Mouse (Mus musculus) G1E (cell line): Measurements from ENCODE around the gene Il16. TPM values are rescaled to one million over a fixed set of nuclear protein-coding genes. Genes with fewer than 3 reads are reported as not detected.

Experiments
- ATAC-seq: 2 replicates; pipeline ENCODE4 v1.8.0; 2016; ENCODE audit warnings: mild to moderate bottlenecking; ENCODE audit not compliant: insufficient number of reproducible peaks, poor library complexity, low FRiP score, severe bottlenecking; ENCODE audit errors: extremely low read depth
- DNase-seq: peaks from one replicate; pipeline ENCODE4 v3.0.0; 2012; ENCODE audit warnings: low spot score
- H3K27me3 ChIP-seq: 2 replicates; pipeline ENCODE4 v1.6.1; 2012; ENCODE audit warnings: mild to moderate bottlenecking, low read length, inconsistent platforms; ENCODE audit not compliant: insufficient read depth
- H3K36me3 ChIP-seq: replicated peaks from 2 replicates; pipeline ENCODE3; 2012; ENCODE audit warnings: mild to moderate bottlenecking, inconsistent platforms
- H3K4me1 ChIP-seq: 2 replicates; pipeline ENCODE4 v1.6.1; 2012; ENCODE audit warnings: low read depth, low read length, inconsistent platforms, mixed read lengths; ENCODE audit not compliant: insufficient read depth
- H3K4me3 ChIP-seq: 2 replicates; pipeline ENCODE4 v1.5.1; 2012; ENCODE audit warnings: low read depth, mild to moderate bottlenecking, inconsistent platforms, low read length, moderate library complexity, mixed read lengths
- H3K9me3 ChIP-seq: replicated peaks from 2 replicates; pipeline ENCODE4 v1.6.1; 2012; ENCODE audit warnings: inconsistent platforms
- CTCF ChIP-seq: IDR thresholded peaks from 2 replicates; pipeline ENCODE4 v1.5.1; 2012; ENCODE audit warnings: low read depth, low read length, inconsistent platforms, mixed read lengths
- GATA1 ChIP-seq: IDR thresholded peaks from 2 replicates; pipeline ENCODE4 v1.6.1; 2012; ENCODE audit warnings: borderline replicate concordance, low read length, inconsistent platforms, mixed read lengths
- GATA2 ChIP-seq: IDR thresholded peaks from 2 replicates; pipeline ENCODE4 v1.6.1; 2012; ENCODE audit warnings: low read depth, low read length, inconsistent platforms, borderline replicate concordance
- POLR2AphosphoS5 ChIP-seq: IDR thresholded peaks from 2 replicates; pipeline ENCODE4 v1.6.1; 2012; ENCODE audit warnings: low read depth, low read length, inconsistent platforms; ENCODE audit not compliant: insufficient replicate concordance
- TAL1 ChIP-seq: conservative IDR thresholded peaks from 2 replicates; pipeline ENCODE4 v1.6.1; 2012; ENCODE audit warnings: low read depth, low read length, inconsistent platforms, mixed read lengths
- polyA plus RNA-seq: library from polyadenylated mRNA; stranded (reverse); fragments of >175 nt; gene quantifications from 2 replicates; pipeline ENCODE4 v1.2.3, GENCODE M21; 2012
- total RNA-seq, 2 experiments: library from RNA; stranded (forward) in 1 of 2; stranded (reverse) in 1 of 2; fragments of 200-1000 nt in 1 of 2; fragments of >200 nt in 1 of 2; fragmentation: Nextera tagmentation in 1 of 2; gene quantifications; 2 replicates each; pipeline ENCODE4 v1.2.3; 2014 to 2017

The Il16 gene
- total and polyA plus RNA-seq, 3 experiments: 0.02 to 1.1 TPM; not detected in 1

DNA sequence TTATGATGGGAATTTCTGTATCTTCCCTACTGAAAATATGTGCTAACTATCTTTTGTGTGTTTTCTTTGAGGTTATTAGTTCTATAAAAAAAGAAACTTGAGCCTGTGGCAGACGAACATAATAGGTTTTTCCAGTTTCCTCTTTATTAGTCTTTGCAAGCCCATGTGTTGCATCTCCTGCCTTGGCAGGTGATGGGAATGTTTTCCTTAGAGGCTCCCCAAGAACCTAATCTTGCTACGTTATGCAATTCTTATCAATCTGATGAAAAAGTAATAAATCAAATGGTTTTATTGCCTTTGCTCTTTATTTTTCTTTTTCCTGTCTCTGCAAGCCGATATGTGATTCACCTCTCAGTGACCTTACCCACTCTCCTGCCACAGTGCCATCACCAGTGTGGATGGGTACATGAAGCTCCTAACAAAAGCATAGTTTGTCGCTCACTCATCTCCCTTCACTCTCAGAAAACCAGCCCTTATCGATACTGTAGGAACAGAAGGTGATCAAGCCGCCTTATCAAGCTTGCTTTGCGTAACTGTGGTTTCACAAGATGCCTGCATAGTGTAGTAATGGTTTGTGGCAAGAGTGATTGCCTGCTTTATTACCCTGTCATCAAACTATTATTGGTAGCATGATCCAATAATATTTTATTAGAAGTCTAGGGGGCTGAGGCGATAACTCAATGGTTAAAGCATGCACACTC is 118.8 kb downstream of the Il16 start:
- H3K9me3 ChIP-seq: no peaks in the 10 kb centered on the region
- ATAC-seq: no peak
- TF ChIP-seq GATA2: no peak
- no peak for TF ChIP-seq TAL1
- TF ChIP-seq GATA1: no peak
- TF ChIP-seq POLR2AphosphoS5: no peak
- no peak for TF ChIP-seq CTCF

DNA sequence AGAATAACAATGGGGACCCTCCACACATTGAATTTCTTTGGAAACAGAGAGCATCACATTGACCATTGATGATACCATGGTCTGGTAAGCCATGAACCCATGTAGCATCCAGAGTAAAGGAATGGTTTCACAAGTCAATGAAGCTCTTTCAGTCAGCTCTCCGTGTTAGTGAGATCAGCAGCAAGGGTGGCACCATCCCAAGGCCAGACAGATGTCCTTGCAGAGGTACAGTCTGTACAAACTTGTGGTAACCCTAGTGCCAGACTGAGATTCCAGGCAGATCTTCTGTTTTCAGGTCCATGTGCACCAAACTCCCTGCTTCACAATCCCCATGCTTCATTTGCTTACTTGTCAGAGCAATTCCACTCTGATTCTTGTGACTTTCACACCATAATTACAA is 121.5 kb downstream of the Il16 start:
- H3K9me3 ChIP-seq: no peaks in the 10 kb centered on the region
- ATAC-seq (no peak), DNase-seq (no peak)
- H3K4me3 ChIP-seq: no peak overlapping the region
- no peaks in the 10 kb centered on the region for H3K4me1 ChIP-seq
- peaks cover 2% of the 10 kb centered on the region for H3K27me3 ChIP-seq
- no peaks in the 10 kb centered on the region for H3K36me3 ChIP-seq
- TF ChIP-seq GATA2: no peak

More for the DNA sequence above, 118.8 kb downstream of the Il16 start:
- H3K36me3 ChIP-seq: no peaks in the 10 kb centered on the region
- H3K27me3 ChIP-seq: peaks cover 2% of the 10 kb centered on the region; the same call in 1 of the 2 replicates
- H3K4me1 ChIP-seq: peaks cover 8% of the 10 kb centered on the region
- DNase-seq: no peak
- no peak overlapping the region for H3K4me3 ChIP-seq

DNA sequence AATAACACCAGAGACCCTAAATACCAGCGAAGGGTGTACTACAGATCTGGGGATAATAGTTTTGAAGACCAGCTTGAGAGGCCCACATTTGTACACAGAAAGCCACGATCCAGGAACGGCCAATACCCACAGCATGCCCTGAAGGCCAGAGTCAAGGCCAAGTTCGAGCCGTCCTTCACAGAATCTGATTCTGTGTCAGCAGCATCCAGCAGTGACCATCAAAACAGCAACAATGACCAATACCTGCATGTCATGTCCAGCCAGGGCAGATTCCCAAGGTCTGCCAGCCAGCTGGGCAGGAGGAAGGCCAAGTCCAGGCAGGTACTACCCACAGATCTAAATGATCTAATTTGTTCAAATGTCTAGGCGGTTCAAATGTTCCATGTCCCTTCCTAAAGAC is 122.9 kb downstream of the Il16 start:
- H3K4me1 ChIP-seq: no peaks in the 10 kb centered on the region
- no peak for DNase-seq

DNA sequence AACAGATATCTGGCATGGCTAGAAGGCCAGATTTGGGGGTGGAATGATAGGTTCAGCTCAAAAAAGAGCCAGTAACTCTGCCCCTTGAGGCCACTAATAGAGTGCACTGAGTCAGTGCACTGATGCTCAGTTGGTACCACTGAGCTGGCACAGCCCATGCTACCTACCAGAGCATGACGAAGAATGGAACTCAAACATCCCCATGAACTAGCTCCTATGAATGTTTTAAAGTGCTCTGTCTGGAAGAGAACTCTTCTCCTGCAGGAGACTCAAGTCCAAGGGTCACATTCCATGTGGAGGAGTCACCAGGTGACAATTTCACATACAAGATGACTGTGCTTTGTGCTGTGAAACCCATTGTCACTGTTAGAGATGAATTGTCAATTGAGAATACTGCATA is 126.8 kb downstream of the Il16 start:
- TF ChIP-seq CTCF (no peak), GATA2 (no peak), GATA1 (no peak), POLR2AphosphoS5 (no peak), TAL1 (no peak)
- DNase-seq (no peak), ATAC-seq (no peak)
- peaks cover 2% of the 10 kb centered on the region for H3K27me3 ChIP-seq
- no peaks in the 10 kb centered on the region for H3K36me3 ChIP-seq
- no peaks in the 10 kb centered on the region for H3K9me3 ChIP-seq
- no peak overlapping the region for H3K4me3 ChIP-seq
- no peaks in the 10 kb centered on the region for H3K4me1 ChIP-seq

More for the DNA sequence above, 122.9 kb downstream of the Il16 start:
- no peaks in the 10 kb centered on the region for H3K36me3 ChIP-seq
- no peak overlapping the region for H3K4me3 ChIP-seq
- H3K27me3 ChIP-seq: peaks cover 2% of the 10 kb centered on the region
- no peak for ATAC-seq
- no peak for TF ChIP-seq GATA1
- TF ChIP-seq POLR2AphosphoS5: no peak
- no peak for TF ChIP-seq CTCF
- no peak for TF ChIP-seq GATA2
- TF ChIP-seq TAL1: no peak
- H3K9me3 ChIP-seq: no peaks in the 10 kb centered on the region

DNA sequence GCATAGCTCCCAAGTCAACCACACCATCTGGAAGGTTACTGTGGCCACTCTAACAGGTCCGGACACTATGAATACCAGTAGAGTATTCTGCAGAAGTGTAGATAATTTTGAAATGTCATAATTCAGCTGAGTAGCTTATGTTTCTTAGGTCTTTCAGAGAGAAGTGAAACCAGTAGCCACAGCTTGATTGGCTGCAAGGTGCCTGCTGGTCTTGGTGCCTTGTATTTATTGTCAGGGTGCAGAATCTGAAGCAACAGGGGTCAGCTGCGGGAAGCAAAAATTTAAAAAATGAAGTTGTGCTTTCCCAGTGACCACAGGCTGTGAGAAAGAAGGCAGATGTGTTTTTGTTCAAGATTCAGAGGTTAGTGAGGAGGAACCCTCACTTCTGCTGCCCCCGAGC is 129.3 kb downstream of the Il16 start:
- no peaks in the 10 kb centered on the region for H3K9me3 ChIP-seq
- TF ChIP-seq GATA1 (no peak), CTCF (no peak), POLR2AphosphoS5 (no peak), TAL1 (no peak), GATA2 (no peak)
- no peak for ATAC-seq
- DNase-seq: no peak
- peaks cover 6% of the 10 kb centered on the region; the same call in 1 of the 2 replicates for H3K27me3 ChIP-seq
- H3K4me3 ChIP-seq: no peak overlapping the region
- no peaks in the 10 kb centered on the region for H3K36me3 ChIP-seq
- H3K4me1 ChIP-seq: no peaks in the 10 kb centered on the region

DNA sequence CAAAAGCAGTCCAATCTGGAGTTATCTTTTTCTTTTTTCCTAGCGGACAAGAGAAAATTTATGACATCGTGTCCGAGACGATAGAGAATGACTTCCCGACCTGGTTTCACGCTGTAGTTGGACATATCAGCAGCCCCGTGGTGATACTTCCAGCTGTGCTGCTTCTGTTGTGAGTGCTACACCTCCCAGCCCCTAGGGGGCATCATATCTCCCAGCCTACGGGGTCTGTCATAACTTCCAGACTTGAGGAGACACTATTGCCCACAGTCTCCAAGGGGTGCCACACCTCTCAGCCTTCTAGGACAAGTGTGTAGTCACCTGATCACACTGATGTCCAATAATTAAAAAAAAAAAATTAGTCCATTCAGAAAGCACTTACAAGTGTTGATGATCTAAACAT is 129.7 kb downstream of the Il16 start:
- no peak for DNase-seq
- TF ChIP-seq CTCF (no peak), POLR2AphosphoS5 (no peak), TAL1 (no peak), GATA1 (no peak), GATA2 (no peak)
- Histone ChIP-seq H3K4me3 (no peak overlapping the region), H3K4me1 (no peaks in the 10 kb centered on the region), H3K36me3 (no peaks in the 10 kb centered on the region), H3K9me3 (no peaks in the 10 kb centered on the region), H3K27me3 (peaks cover 6% of the 10 kb centered on the region; the same call in 1 of the 2 replicates)
- ATAC-seq: no peak

DNA sequence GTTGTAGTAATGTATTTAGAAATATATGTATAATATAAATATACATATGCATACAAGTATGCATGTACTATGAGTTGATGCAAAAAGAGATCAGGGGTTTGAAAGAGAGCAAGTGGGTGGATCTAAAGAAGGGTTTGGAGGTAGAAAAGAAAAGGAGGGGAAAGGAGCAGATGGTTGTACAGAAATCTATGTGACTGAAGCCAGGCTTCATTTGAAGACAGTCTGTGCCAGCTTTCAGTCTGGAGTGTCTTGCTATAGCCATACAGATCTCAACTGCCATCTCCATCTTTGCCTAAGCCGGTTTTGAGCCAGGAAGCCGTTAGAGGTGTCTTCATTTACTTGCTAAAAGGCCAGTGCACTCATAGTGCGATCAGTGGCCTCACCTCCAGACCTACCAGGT is 130.3 kb downstream of the Il16 start:
- Histone ChIP-seq H3K4me1 (no peaks in the 10 kb centered on the region), H3K36me3 (no peaks in the 10 kb centered on the region), H3K27me3 (peaks cover 6% of the 10 kb centered on the region; the same call in 1 of the 2 replicates), H3K4me3 (no peak overlapping the region), H3K9me3 (no peaks in the 10 kb centered on the region)
- TF ChIP-seq GATA1: no peak
- no peak for TF ChIP-seq POLR2AphosphoS5
- no peak for TF ChIP-seq CTCF
- no peak for TF ChIP-seq GATA2
- no peak for TF ChIP-seq TAL1
- DNase-seq (no peak), ATAC-seq (no peak)
